In genomic region chr8:110185538-110185937, GRCm38 (mm10) we compare ENCODE assay signal across 30 mouse cellular contexts. TPM values are rescaled to one million over a fixed set of nuclear protein-coding genes. Genes with fewer than 3 reads are reported as not detected.
"Had no signal": no experiment of that assay in that cellular context is flagged by ENCODE, and none has a peak within 500 bp of the region (broad histone marks: within the 10 kb centered on the region; RNA-seq: fewer than 3 reads in every experiment).

No protein-coding gene starts in this region.

- H3K27ac ChIP-seq: embryonic facial prominence, embryonic 10.5 days; embryonic facial prominence, embryonic 12.5 days; embryonic facial prominence, embryonic 13.5 days; embryonic facial prominence, embryonic 15.5 days; forebrain, embryonic 10.5 days; forebrain, embryonic 12.5 days; forebrain, embryonic 13.5 days; forebrain, embryonic 15.5 days; gastrocnemius, adult 2 months; heart, adult 2 months had no signal

- H3K4me1 ChIP-seq: embryonic facial prominence, embryonic 12.5 days; embryonic facial prominence, embryonic 13.5 days; embryonic facial prominence, embryonic 15.5 days had no signal

- H3K4me2 ChIP-seq: embryonic facial prominence, embryonic 12.5 days; embryonic facial prominence, embryonic 13.5 days; embryonic facial prominence, embryonic 15.5 days; forebrain, embryonic 12.5 days; forebrain, embryonic 13.5 days; forebrain, embryonic 15.5 days had no signal

- H3K4me3 ChIP-seq: embryonic facial prominence, embryonic 10.5 days; embryonic facial prominence, embryonic 12.5 days; embryonic facial prominence, embryonic 13.5 days; embryonic facial prominence, embryonic 15.5 days; erythroblast, embryonic 14.5 days; forebrain, embryonic 10.5 days; forebrain, embryonic 12.5 days; forebrain, embryonic 13.5 days; forebrain, embryonic 15.5 days; gastrocnemius, adult 2 months; heart, adult 2 months had no signal

- DNase-seq: cerebellum, adult 9-10 months; cerebellum, adult 9-11 months; cerebellum, postnatal 10 days; cerebellum, postnatal 14 days; cerebellum, postnatal 25 days; cerebellum, postnatal 36 days; embryo, embryonic 11 days; forebrain, postnatal 0 days; gastrocnemius, adult 2 months; gastrocnemius, postnatal 10 days; gastrocnemius, postnatal 14 days; gastrocnemius, postnatal 25 days; gastrocnemius, postnatal 36 days; heart, adult 18-20 months; heart, adult 2 months had no signal

- H3K36me3 ChIP-seq: embryonic facial prominence, embryonic 10.5 days; embryonic facial prominence, embryonic 12.5 days; embryonic facial prominence, embryonic 13.5 days; embryonic facial prominence, embryonic 15.5 days; forebrain, embryonic 10.5 days; forebrain, embryonic 12.5 days; forebrain, embryonic 15.5 days had no signal

- H3K27me3 ChIP-seq: embryonic facial prominence, embryonic 12.5 days; forebrain, embryonic 12.5 days; forebrain, embryonic 13.5 days; forebrain, embryonic 15.5 days had no signal

- H3K9me3 ChIP-seq: embryonic facial prominence, embryonic 10.5 days; embryonic facial prominence, embryonic 12.5 days; embryonic facial prominence, embryonic 13.5 days; embryonic facial prominence, embryonic 15.5 days; forebrain, embryonic 10.5 days; forebrain, embryonic 12.5 days; forebrain, embryonic 13.5 days; forebrain, embryonic 15.5 days had no signal

- H3K9ac ChIP-seq: embryonic facial prominence, embryonic 12.5 days; embryonic facial prominence, embryonic 13.5 days; embryonic facial prominence, embryonic 15.5 days; forebrain, embryonic 12.5 days; forebrain, embryonic 13.5 days; forebrain, embryonic 15.5 days; forebrain, postnatal 0 days had no signal

RNA-seq across cellular contexts. Expression of gene Calb2, which starts 17.5 kb away (rescaled TPM):
- total RNA-seq: common myeloid progenitor, adult 5-6 weeks; gastrocnemius, adult 18-20 months; gastrocnemius, adult 2 months; gastrocnemius, adult 8-10 months; gastrocnemius, postnatal 25 days; gastrocnemius, postnatal 36 days; granulocyte monocyte progenitor cell, adult 5-6 weeks; heart, adult 18-20 months; heart, adult 2 months; heart, adult 8-10 months had no signal
- polyA plus RNA-seq: erythroblast, embryonic 14.5 days; gonadal fat pad, adult 2 months; heart, adult 2 months had no signal
